ENCODE assay signal across 7 mouse cellular contexts in genomic region chr13:23530181-23530900, GRCm38 (mm10). TPM values are rescaled to one million over a fixed set of nuclear protein-coding genes. Genes with fewer than 3 reads are reported as not detected.
DNase-seq lines count a peak whose midpoint lies in the region; ATAC-seq and TF ChIP-seq lines count a peak whose summit lies in the region.

No protein-coding gene starts in this region.

- intact Hi-C loops in left cerebral cortex, postnatal 25 days (cut with DNase I), result loop anchor here (5.0 kb wide), 3 partner anchors 92 to 1813 kb away; partner anchors contain the start of genes Hist1h1c, Hist1h1e, Hist1h2ai and Hist1h2be

- H3K4me2 ChIP-seq in intestine, postnatal 0 days (replicated peaks; ENCODE audit: low read depth), result peak overlapping the region; percentile 74
- peak overlapping the region; percentile 66 for H3K4me2 ChIP-seq in midbrain, embryonic 12.5 days (replicated peaks)

- H3K27me3 ChIP-seq in intestine, postnatal 0 days (replicated peaks; ENCODE audit: control insufficient read depth, insufficient read depth, low read length), result no peaks in the 10 kb centered on the region
- no peaks in the 10 kb centered on the region for H3K27me3 ChIP-seq in midbrain, embryonic 12.5 days

- ATAC-seq in activated CD4-positive, CD25-positive, alpha-beta regulatory T cell, adult 4 months, result peak; percentile 5
- ATAC-seq in intestine, postnatal 0 days, result no peak; the same call in 1 of the 2 replicates
- no peak for ATAC-seq in midbrain, embryonic 12.5 days (ENCODE audit: low FRiP score, low read depth)

- H3K9me3 ChIP-seq in intestine, postnatal 0 days (ENCODE audit: control insufficient read depth), result no peaks in the 10 kb centered on the region
- H3K9me3 ChIP-seq in midbrain, embryonic 12.5 days, result no peaks in the 10 kb centered on the region

- WGBS in intestine, postnatal 0 days, result under 1% methylated on average over 20 of the region's 20 CpGs
- under 1% methylated on average over 20 of the region's 20 CpGs for WGBS in midbrain, embryonic 12.5 days

- H3K27ac ChIP-seq in intestine, postnatal 0 days (ENCODE audit: low read depth, low read length), result peak overlapping the region; percentile 96
- H3K27ac ChIP-seq in midbrain, embryonic 12.5 days (replicated peaks), result peak overlapping the region; percentile 97

- H3K4me1 ChIP-seq in intestine, postnatal 0 days (replicated peaks; ENCODE audit: control insufficient read depth, insufficient read depth, low read length), result peaks cover 6% of the 10 kb centered on the region; the same call in 1 of the 2 replicates
- peaks cover 31% of the 10 kb centered on the region for H3K4me1 ChIP-seq in midbrain, embryonic 12.5 days

- H3K4me3 ChIP-seq in intestine, postnatal 0 days (ENCODE audit: low read depth, low read length), result peak overlapping the region; percentile 49
- peak overlapping the region; percentile 56 for H3K4me3 ChIP-seq in midbrain, embryonic 12.5 days

- H3K36me3 ChIP-seq in intestine, postnatal 0 days (ENCODE audit: control insufficient read depth, insufficient read depth), result no peaks in the 10 kb centered on the region
- no peaks in the 10 kb centered on the region for H3K36me3 ChIP-seq in midbrain, embryonic 12.5 days

- peak; percentile 61 to 69 for DNase-seq in cerebellum, postnatal 25 days
- DNase-seq in gastrocnemius, postnatal 25 days, result peak; percentile 55
- DNase-seq in left cerebral cortex, postnatal 25 days (ENCODE audit: low spot score in 2 of 2), result peak; percentile 79 to 83
- peak; percentile 66 to 80 for DNase-seq in spleen, postnatal 36 days (ENCODE audit: low spot score in 2 of 2)

- no peak for TF ChIP-seq CTCF in intestine, postnatal 0 days (IDR thresholded peaks at IDR 0.05; ENCODE audit: low read depth)

- peak overlapping the region; percentile 65 for H3K9ac ChIP-seq in intestine, postnatal 0 days (ENCODE audit: low read depth, low read length)
- peak overlapping the region; percentile 81 for H3K9ac ChIP-seq in midbrain, embryonic 12.5 days (replicated peaks)

RNA-seq across cellular contexts. Expression of gene Hist1h4h, which starts 0.5 kb away (rescaled TPM):
- polyA plus RNA-seq in activated CD4-positive, CD25-positive, alpha-beta regulatory T cell, adult 4 months (2017; shearing (Covaris generic)), result 1 to 10 TPM; 2.7 to 3.2 TPM
- total RNA-seq in gastrocnemius, postnatal 25 days (2021), result 100 to 1,000 TPM; 156 to 160 TPM
- 6.1 and 8.1 TPM in 2 replicates for polyA plus RNA-seq in intestine, postnatal 0 days (2015; fragmentation: Nextera tagmentation; extraction: Ambion mirVana)
- total RNA-seq in left cerebral cortex, postnatal 25 days (2021), result 100 to 1,000 TPM; 300 to 349 TPM
- 4.2 and 4.4 TPM in 2 replicates for polyA plus RNA-seq in midbrain, embryonic 12.5 days (2016; fragmentation: Nextera tagmentation; extraction: Ambion mirVana)

RNA-seq across cellular contexts. Expression of gene Hist1h2af, which starts 3.4 kb away (rescaled TPM):
- polyA plus RNA-seq in activated CD4-positive, CD25-positive, alpha-beta regulatory T cell, adult 4 months (2017; shearing (Covaris generic)), result not detected
- total RNA-seq in gastrocnemius, postnatal 25 days (2021), result 10 to 100 TPM in 1 of 2 experiments, 1 to 10 TPM in 1; 9.5 to 14.9 TPM
- 2.7 and 3.0 TPM in 2 replicates for polyA plus RNA-seq in intestine, postnatal 0 days (2015; fragmentation: Nextera tagmentation; extraction: Ambion mirVana)
- total RNA-seq in left cerebral cortex, postnatal 25 days (2021), result 1 to 10 TPM; 1.6 to 3.9 TPM
- 7.9 and 8.4 TPM in 2 replicates for polyA plus RNA-seq in midbrain, embryonic 12.5 days (2016; fragmentation: Nextera tagmentation; extraction: Ambion mirVana)

RNA-seq across cellular contexts. Expression of gene Hist1h3g, which starts 4.9 kb away (rescaled TPM):
- 1 to 10 TPM in 1 of 2 experiments, not detected in 1; 1.1 TPM for polyA plus RNA-seq in activated CD4-positive, CD25-positive, alpha-beta regulatory T cell, adult 4 months (2017; shearing (Covaris generic))
- 1 to 10 TPM; 2.0 to 3.9 TPM for total RNA-seq in gastrocnemius, postnatal 25 days (2021)
- 1.2 and 2.1 TPM in 2 replicates for polyA plus RNA-seq in intestine, postnatal 0 days (2015; fragmentation: Nextera tagmentation; extraction: Ambion mirVana)
- total RNA-seq in left cerebral cortex, postnatal 25 days (2021), result 1 to 10 TPM; 3.1 to 4.6 TPM
- 4.8 and 6.9 TPM in 2 replicates for polyA plus RNA-seq in midbrain, embryonic 12.5 days (2016; fragmentation: Nextera tagmentation; extraction: Ambion mirVana)

RNA-seq across cellular contexts. Expression of gene Hist1h2bh, which starts 12.9 kb away (rescaled TPM):
- under 1 TPM in 1 of 2 experiments, not detected in 1; 0.38 TPM for polyA plus RNA-seq in activated CD4-positive, CD25-positive, alpha-beta regulatory T cell, adult 4 months (2017; shearing (Covaris generic))
- 1 to 10 TPM in 1 of 2 experiments, under 1 TPM in 1; 0.90 to 1.7 TPM for total RNA-seq in gastrocnemius, postnatal 25 days (2021)
- polyA plus RNA-seq in intestine, postnatal 0 days (2015; fragmentation: Nextera tagmentation; extraction: Ambion mirVana), result 0.18 and 0.23 TPM in 2 replicates
- under 1 TPM; 0.57 to 0.87 TPM for total RNA-seq in left cerebral cortex, postnatal 25 days (2021)
- 0.56 and 0.64 TPM in 2 replicates for polyA plus RNA-seq in midbrain, embryonic 12.5 days (2016; fragmentation: Nextera tagmentation; extraction: Ambion mirVana)

RNA-seq across cellular contexts. Expression of gene Hist1h3f, which starts 13.5 kb away (rescaled TPM):
- 1 to 10 TPM in 1 of 2 experiments, not detected in 1; 1.1 TPM for polyA plus RNA-seq in activated CD4-positive, CD25-positive, alpha-beta regulatory T cell, adult 4 months (2017; shearing (Covaris generic))
- 1 to 10 TPM; 5.0 to 6.6 TPM for total RNA-seq in gastrocnemius, postnatal 25 days (2021)
- polyA plus RNA-seq in intestine, postnatal 0 days (2015; fragmentation: Nextera tagmentation; extraction: Ambion mirVana), result 0.37 TPM in 1 of 2 replicates, not detected in the other
- 10 to 100 TPM; 16.0 to 17.8 TPM for total RNA-seq in left cerebral cortex, postnatal 25 days (2021)
- 1.0 and 1.3 TPM in 2 replicates for polyA plus RNA-seq in midbrain, embryonic 12.5 days (2016; fragmentation: Nextera tagmentation; extraction: Ambion mirVana)
